Mouse (Mus musculus): ENCODE data around the gene Celf5. TPM values are rescaled to one million over a fixed set of nuclear protein-coding genes. Genes with fewer than 3 reads are reported as not detected.
"Not testable (repeated sequence)": the region's sequence is repeated elsewhere in the genome, so short reads cannot be mapped to it uniquely, and the experiment has no call there.

The Celf5 gene
- polyA plus RNA-seq, 1 experiment from 2014 or later: 0.76 TPM

DNA sequence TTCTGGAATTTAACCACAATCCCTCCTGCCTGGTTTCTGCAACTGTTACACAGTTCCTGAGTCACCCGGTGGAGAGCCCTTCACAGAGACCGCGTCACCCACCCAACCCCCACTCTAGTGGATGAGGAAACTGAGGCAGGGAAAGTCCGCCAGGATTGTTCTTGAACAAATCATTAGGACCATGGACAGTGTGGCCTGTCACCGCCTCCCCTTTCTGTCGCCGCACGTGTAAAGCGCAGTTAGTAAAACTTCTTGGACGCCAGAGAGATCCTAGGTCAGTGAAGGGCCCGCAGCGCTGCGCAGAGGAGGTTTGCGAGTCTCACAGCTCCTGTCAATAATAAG, 29.6 kb downstream of the Celf5 start:
- H3K9me3 ChIP-seq (ENCODE audit: control insufficient read depth): no peaks in the 10 kb centered on the region
- H3K4me1 ChIP-seq (replicated peaks; ENCODE audit: control insufficient read depth, insufficient read depth, low read length): no peaks in the 10 kb centered on the region
- no peaks in the 10 kb centered on the region; the same call in 1 of the 2 replicates for H3K36me3 ChIP-seq (ENCODE audit: control insufficient read depth, insufficient read depth)
- no peak for ATAC-seq
- WGBS: 7% methylated on average over 14 of the region's 14 CpGs
- no peak for TF ChIP-seq CTCF (IDR thresholded peaks at IDR 0.05; ENCODE audit: low read depth)
- H3K27ac ChIP-seq (ENCODE audit: low read depth, low read length): no peak overlapping the region
- H3K4me3 ChIP-seq (ENCODE audit: low read depth, low read length): no peak overlapping the region
- peaks cover 73% of the 10 kb centered on the region for H3K27me3 ChIP-seq (replicated peaks; ENCODE audit: control insufficient read depth, insufficient read depth, low read length)
- H3K9ac ChIP-seq (ENCODE audit: low read depth, low read length): no peak overlapping the region
- H3K4me2 ChIP-seq (replicated peaks; ENCODE audit: low read depth): no peak overlapping the region

GRCm38 (mm10) chr10:81452237-81452946, 30.1 kb downstream of the Celf5 start:
- Histone ChIP-seq H3K9me3 (ENCODE audit: control insufficient read depth) (no peaks in the 10 kb centered on the region), H3K4me2 (replicated peaks; ENCODE audit: low read depth) (no peak overlapping the region), H3K4me3 (ENCODE audit: low read depth, low read length) (no peak overlapping the region), H3K36me3 (ENCODE audit: control insufficient read depth, insufficient read depth) (no peaks in the 10 kb centered on the region; the same call in 1 of the 2 replicates), H3K27me3 (replicated peaks; ENCODE audit: control insufficient read depth, insufficient read depth, low read length) (peaks cover 68% of the 10 kb centered on the region), H3K4me1 (replicated peaks; ENCODE audit: control insufficient read depth, insufficient read depth, low read length) (no peaks in the 10 kb centered on the region), H3K9ac (ENCODE audit: low read depth, low read length) (no peak overlapping the region; the same call in 1 of the 2 replicates), H3K27ac (ENCODE audit: low read depth, low read length) (no peak overlapping the region)
- TF ChIP-seq CTCF (IDR thresholded peaks at IDR 0.05; ENCODE audit: low read depth): no peak
- no peak for ATAC-seq
- WGBS: 9% methylated on average over 36 of the region's 36 CpGs

- Histone ChIP-seq H3K9me3 (ENCODE audit: control insufficient read depth) (no peaks in the 10 kb centered on the region), H3K9ac (ENCODE audit: low read depth, low read length) (no peak overlapping the region), H3K4me2 (replicated peaks; ENCODE audit: low read depth) (no peak overlapping the region), H3K36me3 (ENCODE audit: control insufficient read depth, insufficient read depth) (no peaks in the 10 kb centered on the region; the same call in 1 of the 2 replicates), H3K27me3 (replicated peaks; ENCODE audit: control insufficient read depth, insufficient read depth, low read length) (peaks cover 59% of the 10 kb centered on the region), H3K4me3 (ENCODE audit: low read depth, low read length) (no peak overlapping the region), H3K4me1 (replicated peaks; ENCODE audit: control insufficient read depth, insufficient read depth, low read length) (no peaks in the 10 kb centered on the region), H3K27ac (ENCODE audit: low read depth, low read length) (no peak overlapping the region)
- ATAC-seq: no peak
- WGBS: 50% methylated on average over 6 of the region's 6 CpGs
- TF ChIP-seq CTCF (IDR thresholded peaks at IDR 0.05; ENCODE audit: low read depth): no peak
Observed at GRCm38 (mm10) chr10:81451365-81451745, 31.2 kb downstream of the Celf5 start.

DNA sequence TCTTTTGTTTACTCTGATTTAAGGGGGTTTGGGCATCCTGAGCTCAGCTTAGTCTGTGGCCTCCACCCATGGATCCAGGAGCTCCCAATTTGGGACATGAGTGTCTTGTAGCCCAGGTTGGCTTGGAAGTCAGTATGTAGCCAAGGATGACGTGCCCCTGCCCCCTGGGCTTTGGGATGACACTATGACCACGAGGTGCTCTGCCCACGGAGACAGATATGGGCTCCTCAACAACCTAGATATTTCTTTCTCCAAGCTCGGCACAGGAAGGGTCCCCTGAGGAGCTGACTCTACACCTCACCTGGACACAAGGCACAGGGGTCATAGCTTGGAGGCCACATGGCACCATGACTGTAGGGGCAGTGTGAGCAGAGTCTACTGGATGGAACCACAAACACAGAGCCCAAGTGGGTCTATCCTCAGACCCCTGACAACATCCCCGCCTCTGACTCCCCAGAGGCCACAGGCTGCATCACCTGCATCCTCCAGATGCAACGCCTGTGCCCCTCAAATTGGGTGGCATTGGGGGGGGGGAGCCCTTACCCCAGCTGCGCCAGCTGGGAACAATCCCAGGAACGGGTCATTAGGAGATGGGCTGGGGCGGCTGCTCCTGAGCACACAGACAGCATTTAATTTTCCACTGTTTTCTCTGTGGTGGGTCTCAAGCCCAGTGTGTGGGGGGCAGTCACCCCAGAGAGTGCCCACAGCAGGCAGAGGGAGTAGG, 31.7 kb downstream of the Celf5 start:
- ATAC-seq: no peak; the same call in 1 of the 2 replicates
- Histone ChIP-seq H3K36me3 (ENCODE audit: control insufficient read depth, insufficient read depth) (no peaks in the 10 kb centered on the region; the same call in 1 of the 2 replicates), H3K9ac (ENCODE audit: low read depth, low read length) (no peak overlapping the region), H3K9me3 (ENCODE audit: control insufficient read depth) (no peaks in the 10 kb centered on the region), H3K4me2 (replicated peaks; ENCODE audit: low read depth) (no peak overlapping the region), H3K27ac (ENCODE audit: low read depth, low read length) (no peak overlapping the region), H3K27me3 (replicated peaks; ENCODE audit: control insufficient read depth, insufficient read depth, low read length) (peaks cover 53% of the 10 kb centered on the region), H3K4me3 (ENCODE audit: low read depth, low read length) (no peak overlapping the region), H3K4me1 (replicated peaks; ENCODE audit: control insufficient read depth, insufficient read depth, low read length) (no peaks in the 10 kb centered on the region)
- TF ChIP-seq CTCF (IDR thresholded peaks at IDR 0.05; ENCODE audit: low read depth): no peak
- 57% methylated on average over 9 of the region's 9 CpGs for WGBS

DNA sequence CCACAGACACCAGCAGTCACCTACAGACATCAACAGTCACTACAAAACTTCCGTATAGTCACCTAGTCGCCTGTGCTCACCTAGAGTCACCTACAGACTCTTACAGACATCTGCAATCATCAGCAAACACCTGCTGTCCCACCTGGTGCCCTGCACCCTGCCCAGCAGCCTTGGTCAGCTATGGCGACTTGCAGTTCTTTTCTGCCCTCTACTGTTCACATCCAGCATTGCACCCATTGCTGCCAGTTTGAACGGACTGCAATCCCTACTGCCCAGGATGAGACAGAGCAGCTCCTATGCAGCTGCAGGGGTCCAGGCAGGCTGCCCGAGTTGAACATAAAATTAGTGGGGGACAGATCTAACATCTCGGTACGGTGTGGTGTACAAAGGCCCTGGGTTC, 32.4 kb downstream of the Celf5 start:
- Histone ChIP-seq H3K27ac (ENCODE audit: low read depth, low read length) (no peak overlapping the region), H3K9ac (ENCODE audit: low read depth, low read length) (no peak overlapping the region), H3K27me3 (replicated peaks; ENCODE audit: control insufficient read depth, insufficient read depth, low read length) (peaks cover 47% of the 10 kb centered on the region), H3K36me3 (ENCODE audit: control insufficient read depth, insufficient read depth) (no peaks in the 10 kb centered on the region; the same call in 1 of the 2 replicates), H3K4me1 (replicated peaks; ENCODE audit: control insufficient read depth, insufficient read depth, low read length) (no peaks in the 10 kb centered on the region), H3K9me3 (ENCODE audit: control insufficient read depth) (no peaks in the 10 kb centered on the region), H3K4me3 (ENCODE audit: low read depth, low read length) (no peak overlapping the region), H3K4me2 (replicated peaks; ENCODE audit: low read depth) (no peak overlapping the region)
- peak; percentile 89 for ATAC-seq
- 0% methylated on average over 7 of the region's 7 CpGs for WGBS
- peak; percentile 98 for TF ChIP-seq CTCF (IDR thresholded peaks at IDR 0.05; ENCODE audit: low read depth)

DNA sequence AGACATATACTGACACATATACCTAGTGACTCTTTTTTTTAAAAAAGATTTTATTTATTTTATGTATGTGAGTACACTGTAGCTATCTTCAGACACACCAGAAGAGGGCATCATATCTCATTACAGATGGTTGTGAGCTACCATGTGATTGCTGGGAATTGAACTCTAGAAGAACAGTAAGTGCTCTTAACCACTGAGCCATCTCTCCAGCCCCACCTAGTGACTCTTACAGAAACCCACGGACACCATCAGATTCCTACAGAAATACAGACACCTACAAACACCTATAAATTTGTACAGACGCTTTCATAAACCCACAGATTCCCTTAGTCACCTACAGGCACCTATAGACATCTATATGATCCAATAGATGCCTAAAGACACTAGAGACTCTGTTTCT, 37.0 kb downstream of the Celf5 start:
- not testable (repeated sequence) for H3K27ac ChIP-seq (ENCODE audit: low read depth, low read length); H3K4me3 ChIP-seq (ENCODE audit: low read depth, low read length); H3K36me3 ChIP-seq (ENCODE audit: control insufficient read depth, insufficient read depth); H3K27me3 ChIP-seq (replicated peaks; ENCODE audit: control insufficient read depth, insufficient read depth, low read length); H3K4me1 ChIP-seq (replicated peaks; ENCODE audit: control insufficient read depth, insufficient read depth, low read length); H3K9ac ChIP-seq (ENCODE audit: low read depth, low read length); H3K4me2 ChIP-seq (replicated peaks; ENCODE audit: low read depth); H3K9me3 ChIP-seq (ENCODE audit: control insufficient read depth); ATAC-seq
- peak; percentile 44 for TF ChIP-seq CTCF (IDR thresholded peaks at IDR 0.05; ENCODE audit: low read depth)
- WGBS: 25% methylated on average over 2 of the region's 2 CpGs

All from intestine, postnatal 0 days (tissue).